In the genomic region with DNA sequence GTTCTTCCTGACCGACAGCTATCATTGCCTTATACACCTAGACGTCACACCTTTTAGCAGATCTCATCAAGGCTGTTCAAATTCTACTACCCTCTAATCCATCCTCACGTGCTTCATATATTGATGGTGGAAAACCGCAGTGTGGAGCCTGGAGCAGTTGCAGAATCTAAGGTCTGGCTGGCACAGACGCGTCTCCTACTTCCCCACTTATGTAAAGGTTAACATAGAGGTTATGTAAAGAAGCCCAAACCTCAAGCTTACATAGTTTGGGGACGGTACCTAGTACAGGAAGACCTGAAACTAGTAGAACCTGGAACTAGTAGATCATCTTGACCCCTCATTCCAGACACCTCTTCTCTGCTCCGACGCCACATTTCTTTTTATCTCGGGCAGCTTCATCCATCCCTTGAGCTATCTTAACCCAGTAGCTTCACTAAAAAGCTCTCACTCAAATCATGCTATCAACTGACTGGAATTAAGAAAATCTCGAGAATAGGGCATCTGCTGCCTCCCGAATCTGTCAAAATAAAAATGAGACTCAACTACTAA, we compare ENCODE assay signal across 8 mouse cellular contexts. TPM values are rescaled to one million over a fixed set of nuclear protein-coding genes. Genes with fewer than 3 reads are reported as not detected.
A peak's percentile ranks its signal among the peaks of the same experiment; 100 is the strongest.
DNase-seq lines count a peak whose midpoint lies in the region; ATAC-seq and TF ChIP-seq lines count a peak whose summit lies in the region.

No protein-coding gene starts in this region.

- peak; percentile 3 for ATAC-seq in activated CD4-positive, CD25-positive, alpha-beta regulatory T cell, adult 4 months
- 0 out of 2 replicates have a peak, but pooled peaks have one; percentile 17 for ATAC-seq in heart, embryonic 15.5 days (replicated peaks; ENCODE audit: insufficient number of reproducible peaks, insufficient read depth, low FRiP score, low read depth)

- no peaks in the 10 kb centered on the region for H3K79me2 ChIP-seq in macrophage (ENCODE audit: inconsistent target)

- WGBS in heart, embryonic 15.5 days: 8% methylated on average over 12 of the region's 12 CpGs
- WGBS in macrophage (ENCODE audit: missing documents): 8% methylated on average over 12 of the region's 12 CpGs

- peak overlapping the region; percentile 74 for H3K4me3 ChIP-seq in layer of hippocampus, adult 2 months
- peak overlapping the region; percentile 87 for H3K4me3 ChIP-seq in heart, embryonic 15.5 days
- H3K4me3 ChIP-seq in macrophage (ENCODE audit: inconsistent target): peak overlapping the region; percentile 82

- H3K4me2 ChIP-seq in heart, embryonic 15.5 days: peak overlapping the region; percentile 73

- peak overlapping the region; percentile 92 for H3K27ac ChIP-seq in layer of hippocampus, adult 2 months
- peak overlapping the region; percentile 88 for H3K27ac ChIP-seq in heart, embryonic 15.5 days
- H3K27ac ChIP-seq in macrophage: 0 out of 2 replicates have a peak overlapping the region, but pooled peaks have one; percentile 8

- peaks cover 4% of the 10 kb centered on the region; the same call in 1 of the 2 replicates for H3K36me3 ChIP-seq in heart, embryonic 15.5 days
- no peaks in the 10 kb centered on the region for H3K36me3 ChIP-seq in macrophage (ENCODE audit: inconsistent target)

- peaks cover 11% of the 10 kb centered on the region for H3K4me1 ChIP-seq in heart, embryonic 15.5 days (replicated peaks)

- no peak for DNase-seq in layer of hippocampus, adult 2 months (ENCODE audit: low spot score in 2 of 2)
- no peak for DNase-seq in layer of hippocampus, postnatal 25 days (ENCODE audit: extremely low spot score in 1 of 2, low spot score in 1 of 2)
- DNase-seq in adrenal gland, postnatal 10 days: no peak
- no peak for DNase-seq in embryo, embryonic 9.5 days (ENCODE audit: extremely low spot score)
- no peak for DNase-seq in ovary, adult 18-20 months (ENCODE audit: low spot score)

- H3K27me3 ChIP-seq in heart, embryonic 15.5 days: no peaks in the 10 kb centered on the region

- TF ChIP-seq CTCF in layer of hippocampus, adult 2 months (conservative IDR thresholded peaks at IDR 0.05): no peak

- no peaks in the 10 kb centered on the region for H3K9me3 ChIP-seq in heart, embryonic 15.5 days (replicated peaks)

- H3K9ac ChIP-seq in heart, embryonic 15.5 days: peak overlapping the region; percentile 82

RNA-seq across cellular contexts. Expression of a gene that starts 0.5 kb away (rescaled TPM):
- total RNA-seq in layer of hippocampus, adult 2 months (2021): 10 to 100 TPM; 17.8 to 22.4 TPM
- total RNA-seq in layer of hippocampus, postnatal 25 days (2021): 10 to 100 TPM; 16.3 to 22.6 TPM
- 10 to 100 TPM; 25.6 to 33.2 TPM for polyA plus RNA-seq in activated CD4-positive, CD25-positive, alpha-beta regulatory T cell, adult 4 months (2017; shearing (Covaris generic))
- 26.3 and 26.7 TPM in 2 replicates for polyA plus RNA-seq in heart, embryonic 15.5 days (2015; fragmentation: Nextera tagmentation; extraction: Ambion mirVana)
- total RNA-seq in macrophage (2018; cell fraction: chromatin; rRNA removed): 10 to 100 TPM in 25 of 26 experiments, 1 to 10 TPM in 1; 8.5 to 63.9 (median 34.9) TPM
- 10 to 100 TPM in 22 of 26 experiments, 1 to 10 TPM in 4; 5.2 to 15.0 (median 11.5) TPM for total RNA-seq in macrophage (2018; cell fraction: cytosol; rRNA removed)
- 10 to 100 TPM in 25 of 26 experiments, 1 to 10 TPM in 1; 8.9 to 54.8 (median 24.9) TPM for total RNA-seq in macrophage (2018; cell fraction: nucleus; rRNA removed)
- 11.0 to 26.8 TPM (median 21.3 TPM) in 3 replicates for polyA plus RNA-seq in macrophage (2018)
- total RNA-seq in adrenal gland, postnatal 10 days (2021): 10 to 100 TPM; 13.4 to 18.8 TPM

RNA-seq across cellular contexts. Expression of a gene that starts 40.9 kb away (rescaled TPM):
- total RNA-seq in layer of hippocampus, adult 2 months (2021): 100 to 1,000 TPM; 196 to 209 TPM
- total RNA-seq in layer of hippocampus, postnatal 25 days (2021): 100 to 1,000 TPM; 181 to 207 TPM
- not detected for polyA plus RNA-seq in activated CD4-positive, CD25-positive, alpha-beta regulatory T cell, adult 4 months (2017; shearing (Covaris generic))
- 0.29 and 0.55 TPM in 2 replicates for polyA plus RNA-seq in heart, embryonic 15.5 days (2015; fragmentation: Nextera tagmentation; extraction: Ambion mirVana)
- not detected for total RNA-seq in macrophage (2018; cell fraction: chromatin; rRNA removed)
- total RNA-seq in macrophage (2018; cell fraction: cytosol; rRNA removed): not detected
- not detected for total RNA-seq in macrophage (2018; cell fraction: nucleus; rRNA removed)
- polyA plus RNA-seq in macrophage (2018): not detected in 3 replicates
- total RNA-seq in adrenal gland, postnatal 10 days (2021): 1 to 10 TPM; 3.2 to 5.8 TPM

Comparison
In these comparisons a context has a peak if more than half of its experiments do, and no peak if none do; other contexts are left out.
1. H3K27ac ChIP-seq: peak in every context shown above with its lines; median percentile 92 in layer of hippocampus, adult 2 months; 88 in heart, embryonic 15.5 days; 8 in macrophage.
2. RNA of a gene that starts 40.9 kb away (total RNA-seq): 196 to 209 TPM in layer of hippocampus, adult 2 months and 181 to 207 TPM in layer of hippocampus, postnatal 25 days; 3.2 to 5.8 TPM in adrenal gland, postnatal 10 days; every median in the first group is over 10 times any median in the second.
3. Peak in every context shown above with its lines, with median percentiles within 50 percentile points of each other: H3K4me3 ChIP-seq.